Mouse (Mus musculus): Measurements from ENCODE around the gene Itln1.

Itln1 gene

GRCm38 (mm10) chr1:171535194-171535593, at the start of gene Itln1:
Gene Itln1, minus strand, starts transcription at chr1:171535294.
- TF ChIP-seq GATA4 (IDR thresholded peaks at IDR 0.05; ENCODE audit: insufficient replicate concordance, low read length): no peak

GRCm38 (mm10) chr1:171584584-171584983, 49.5 kb upstream of the Itln1 start:
- no peak for TF ChIP-seq GATA4 (IDR thresholded peaks at IDR 0.05; ENCODE audit: insufficient replicate concordance, low read length)

- no peak for TF ChIP-seq GATA4 (IDR thresholded peaks at IDR 0.05; ENCODE audit: insufficient replicate concordance, low read length)
Measured at GRCm38 (mm10) chr1:171577168-171577567, 42.1 kb upstream of the Itln1 start.

- no peak for TF ChIP-seq GATA4 (IDR thresholded peaks at IDR 0.05; ENCODE audit: insufficient replicate concordance, low read length)
Measured at GRCm38 (mm10) chr1:171568436-171568835, 33.3 kb upstream of the Itln1 start.

GRCm38 (mm10) chr1:171566777-171567176, 31.7 kb upstream of the Itln1 start:
- no peak for TF ChIP-seq GATA4 (IDR thresholded peaks at IDR 0.05; ENCODE audit: insufficient replicate concordance, low read length)

GRCm38 (mm10) chr1:171565888-171566287, 30.8 kb upstream of the Itln1 start:
- no peak; the same call in 1 of the 2 replicates for TF ChIP-seq GATA4 (IDR thresholded peaks at IDR 0.05; ENCODE audit: insufficient replicate concordance, low read length)

GRCm38 (mm10) chr1:171564247-171564646, 29.2 kb upstream of the Itln1 start:
- TF ChIP-seq GATA4 (IDR thresholded peaks at IDR 0.05; ENCODE audit: insufficient replicate concordance, low read length): no peak

- no peak for TF ChIP-seq GATA4 (IDR thresholded peaks at IDR 0.05; ENCODE audit: insufficient replicate concordance, low read length)
Measured at GRCm38 (mm10) chr1:171563042-171563441, 27.9 kb upstream of the Itln1 start.

GRCm38 (mm10) chr1:171561639-171562225, 26.6 kb upstream of the Itln1 start:
- no peak for TF ChIP-seq GATA4 (IDR thresholded peaks at IDR 0.05; ENCODE audit: insufficient replicate concordance, low read length)

- TF ChIP-seq GATA4 (IDR thresholded peaks at IDR 0.05; ENCODE audit: insufficient replicate concordance, low read length): no peak
Measured at GRCm38 (mm10) chr1:171561200-171561599, 26.1 kb upstream of the Itln1 start.

- TF ChIP-seq GATA4 (IDR thresholded peaks at IDR 0.05; ENCODE audit: insufficient replicate concordance, low read length): no peak
Measured at GRCm38 (mm10) chr1:171560262-171560661, 25.2 kb upstream of the Itln1 start.

GRCm38 (mm10) chr1:171558898-171559297, 23.8 kb upstream of the Itln1 start, which contains the start of gene Cd244a:
Gene Cd244a, plus strand, starts transcription at chr1:171559193.
- TF ChIP-seq GATA4 (IDR thresholded peaks at IDR 0.05; ENCODE audit: insufficient replicate concordance, low read length): no peak

- no peak for TF ChIP-seq GATA4 (IDR thresholded peaks at IDR 0.05; ENCODE audit: insufficient replicate concordance, low read length)
Measured at GRCm38 (mm10) chr1:171558407-171558806, 23.3 kb upstream of the Itln1 start.

GRCm38 (mm10) chr1:171556366-171556765, 21.3 kb upstream of the Itln1 start:
- TF ChIP-seq GATA4 (IDR thresholded peaks at IDR 0.05; ENCODE audit: insufficient replicate concordance, low read length): no peak

- TF ChIP-seq GATA4 (IDR thresholded peaks at IDR 0.05; ENCODE audit: insufficient replicate concordance, low read length): no peak
Measured at GRCm38 (mm10) chr1:171553359-171554341, 18.6 kb upstream of the Itln1 start.

GRCm38 (mm10) chr1:171552230-171552629, 17.1 kb upstream of the Itln1 start:
- TF ChIP-seq GATA4 (IDR thresholded peaks at IDR 0.05; ENCODE audit: insufficient replicate concordance, low read length): no peak

Measured in liver, adult (tissue).